Mouse (Mus musculus): ENCODE data around the gene Gm5617. TPM values are rescaled to one million over a fixed set of nuclear protein-coding genes. Genes with fewer than 3 reads are reported as not detected.
"Not testable (repeated sequence)": the region's sequence is repeated elsewhere in the genome, so short reads cannot be mapped to it uniquely, and the experiment has no call there.

Gene Gm5617
- total and polyA plus RNA-seq, 2 experiments, result 29.4 to 82.8 TPM

DNA sequence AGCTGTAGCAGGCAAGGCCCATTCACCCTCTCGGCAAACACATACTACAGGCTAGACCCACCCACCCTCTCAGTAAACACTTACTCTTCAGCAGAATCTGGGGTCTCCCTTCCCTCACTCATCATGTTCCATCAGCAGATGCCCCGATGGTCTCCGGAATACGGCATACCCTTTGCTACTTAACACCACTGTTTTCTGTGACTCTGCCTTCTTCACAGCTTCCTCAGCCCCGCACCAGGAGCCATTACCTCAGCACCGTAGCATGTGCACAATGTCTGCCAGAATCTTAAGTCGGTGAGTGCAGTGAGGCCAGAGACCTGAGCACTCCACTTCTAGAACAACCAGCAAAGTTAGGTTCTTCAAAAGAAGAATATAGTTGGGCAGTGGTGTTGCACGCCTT is 34.5 kb upstream of the Gm5617 start:
- Histone ChIP-seq H3K27me3 (ENCODE audit: control insufficient read depth, insufficient read depth, low read length) (no peaks in the 10 kb centered on the region), H3K4me1 (ENCODE audit: control insufficient read depth, insufficient read depth, low read length) (no peaks in the 10 kb centered on the region), H3K4me3 (ENCODE audit: insufficient read depth, low read depth, low read length) (no peak overlapping the region), H3K27ac (replicated peaks; ENCODE audit: insufficient read depth, low read depth, low read length) (no peak overlapping the region), H3K9ac (ENCODE audit: low read depth, low read length) (no peak overlapping the region), H3K36me3 (ENCODE audit: control insufficient read depth, insufficient read depth, low read length) (no peaks in the 10 kb centered on the region), H3K79me2 (ENCODE audit: control insufficient read depth, insufficient read depth, low read length) (no peaks in the 10 kb centered on the region)
- TF ChIP-seq POLR2A (IDR thresholded peaks at IDR 0.05; ENCODE audit: extremely low read depth, insufficient read depth, low read length), result no peak
- TF ChIP-seq CTCF (IDR thresholded peaks at IDR 0.05; ENCODE audit: low read depth, low read length), result no peak
- DNase-seq (ENCODE audit: extremely low read depth, low read depth, low spot score), result no peak
- WGBS, result 94% methylated on average over 8 of the region's 8 CpGs

- DNase-seq (ENCODE audit: extremely low read depth, low read depth, low spot score), result no peak
- H3K4me3 ChIP-seq (ENCODE audit: insufficient read depth, low read depth, low read length), result no peak overlapping the region
- H3K79me2 ChIP-seq (ENCODE audit: control insufficient read depth, insufficient read depth, low read length), result no peaks in the 10 kb centered on the region
- H3K27me3 ChIP-seq (ENCODE audit: control insufficient read depth, insufficient read depth, low read length), result no peaks in the 10 kb centered on the region
- TF ChIP-seq POLR2A (IDR thresholded peaks at IDR 0.05; ENCODE audit: extremely low read depth, insufficient read depth, low read length) (no peak), CTCF (IDR thresholded peaks at IDR 0.05; ENCODE audit: low read depth, low read length) (no peak)
- no peak overlapping the region for H3K9ac ChIP-seq (ENCODE audit: low read depth, low read length)
- H3K36me3 ChIP-seq (ENCODE audit: control insufficient read depth, insufficient read depth, low read length), result no peaks in the 10 kb centered on the region
- 85% methylated on average over 3 of the region's 3 CpGs for WGBS
- no peaks in the 10 kb centered on the region for H3K4me1 ChIP-seq (ENCODE audit: control insufficient read depth, insufficient read depth, low read length)
- H3K27ac ChIP-seq (replicated peaks; ENCODE audit: insufficient read depth, low read depth, low read length), result no peak overlapping the region
These were observed 33.7 kb upstream of the Gm5617 start for GRCm38 (mm10) chr9:48461545-48461944.

- WGBS, result 98% methylated on average over 3 of the region's 3 CpGs
- no peak overlapping the region for H3K27ac ChIP-seq (replicated peaks; ENCODE audit: insufficient read depth, low read depth, low read length)
- H3K4me3 ChIP-seq (ENCODE audit: insufficient read depth, low read depth, low read length), result no peak overlapping the region
- H3K9ac ChIP-seq (ENCODE audit: low read depth, low read length), result no peak overlapping the region
- TF ChIP-seq CTCF (IDR thresholded peaks at IDR 0.05; ENCODE audit: low read depth, low read length) (peak; percentile 52), POLR2A (IDR thresholded peaks at IDR 0.05; ENCODE audit: extremely low read depth, insufficient read depth, low read length) (no peak)
- H3K27me3 ChIP-seq (ENCODE audit: control insufficient read depth, insufficient read depth, low read length), result no peaks in the 10 kb centered on the region
- peaks cover 13% of the 10 kb centered on the region for H3K36me3 ChIP-seq (ENCODE audit: control insufficient read depth, insufficient read depth, low read length)
- no peak for DNase-seq (ENCODE audit: extremely low read depth, low read depth, low spot score)
- no peaks in the 10 kb centered on the region for H3K4me1 ChIP-seq (ENCODE audit: control insufficient read depth, insufficient read depth, low read length)
- no peaks in the 10 kb centered on the region for H3K79me2 ChIP-seq (ENCODE audit: control insufficient read depth, insufficient read depth, low read length)
These were observed 29.6 kb upstream of the Gm5617 start for GRCm38 (mm10) chr9:48465671-48466070.

DNA sequence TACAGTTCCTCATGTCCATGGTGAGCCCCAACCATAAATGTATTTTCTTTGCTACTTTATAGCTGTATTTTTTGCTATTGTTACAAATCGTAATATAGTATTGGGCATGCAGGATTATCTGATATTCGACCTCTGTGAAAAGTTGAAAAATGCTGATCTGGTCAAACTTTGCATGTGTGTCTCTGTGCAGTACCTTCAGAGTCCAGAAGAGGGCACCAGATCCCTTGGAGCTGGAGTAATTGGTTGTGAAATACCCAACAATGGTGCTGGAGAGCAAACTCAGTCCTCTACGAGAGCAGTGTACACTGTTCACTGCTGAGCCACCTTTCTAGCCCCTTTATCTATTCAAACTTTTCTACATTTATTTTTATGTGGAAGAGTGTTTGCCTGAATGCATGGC is 28.4 kb upstream of the Gm5617 start:
- Histone ChIP-seq H3K4me3 (ENCODE audit: insufficient read depth, low read depth, low read length) (no peak overlapping the region), H3K9ac (ENCODE audit: low read depth, low read length) (no peak overlapping the region), H3K79me2 (ENCODE audit: control insufficient read depth, insufficient read depth, low read length) (no peaks in the 10 kb centered on the region), H3K27ac (replicated peaks; ENCODE audit: insufficient read depth, low read depth, low read length) (no peak overlapping the region), H3K4me1 (ENCODE audit: control insufficient read depth, insufficient read depth, low read length) (no peaks in the 10 kb centered on the region), H3K27me3 (ENCODE audit: control insufficient read depth, insufficient read depth, low read length) (no peaks in the 10 kb centered on the region), H3K36me3 (ENCODE audit: control insufficient read depth, insufficient read depth, low read length) (peaks cover 17% of the 10 kb centered on the region)
- DNase-seq (ENCODE audit: extremely low read depth, low read depth, low spot score), result peak; percentile 62
- TF ChIP-seq POLR2A (IDR thresholded peaks at IDR 0.05; ENCODE audit: extremely low read depth, insufficient read depth, low read length) (no peak), CTCF (IDR thresholded peaks at IDR 0.05; ENCODE audit: low read depth, low read length) (peak; percentile 55)
- 35% methylated on average over 3 of the region's 3 CpGs for WGBS

DNA sequence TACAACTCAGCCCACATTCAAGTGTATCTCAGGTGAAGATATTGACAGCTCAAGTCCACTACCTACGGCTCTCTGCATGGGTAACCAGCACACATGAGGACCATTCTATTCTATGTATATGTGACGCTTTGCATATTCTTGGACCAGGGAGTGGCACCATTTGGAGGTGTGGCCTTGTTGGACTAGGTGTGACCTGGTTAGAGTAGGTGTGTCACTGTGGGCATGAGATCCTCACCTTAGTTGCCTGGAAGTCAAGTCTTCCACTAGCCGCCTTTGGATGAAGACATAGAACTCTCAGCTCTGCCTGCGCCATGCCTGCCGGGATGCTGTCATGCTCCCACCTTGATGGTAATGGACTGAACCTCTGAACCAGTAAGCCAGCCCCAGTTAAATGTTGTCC is 27.8 kb upstream of the Gm5617 start:
- not testable (repeated sequence) for H3K9ac ChIP-seq (ENCODE audit: low read depth, low read length); H3K27me3 ChIP-seq (ENCODE audit: control insufficient read depth, insufficient read depth, low read length); DNase-seq (ENCODE audit: extremely low read depth, low read depth, low spot score); H3K4me3 ChIP-seq (ENCODE audit: insufficient read depth, low read depth, low read length); H3K79me2 ChIP-seq (ENCODE audit: control insufficient read depth, insufficient read depth, low read length); H3K27ac ChIP-seq (replicated peaks; ENCODE audit: insufficient read depth, low read depth, low read length); H3K4me1 ChIP-seq (ENCODE audit: control insufficient read depth, insufficient read depth, low read length)
- WGBS, result 98% methylated on average over 5 of the region's 5 CpGs
- peaks cover 18% of the 10 kb centered on the region for H3K36me3 ChIP-seq (ENCODE audit: control insufficient read depth, insufficient read depth, low read length)

- H3K36me3 ChIP-seq (ENCODE audit: control insufficient read depth, insufficient read depth, low read length), result peaks cover 43% of the 10 kb centered on the region
- no peak overlapping the region for H3K9ac ChIP-seq (ENCODE audit: low read depth, low read length)
- no peak for DNase-seq (ENCODE audit: extremely low read depth, low read depth, low spot score)
- H3K27me3 ChIP-seq (ENCODE audit: control insufficient read depth, insufficient read depth, low read length), result no peaks in the 10 kb centered on the region
- H3K79me2 ChIP-seq (ENCODE audit: control insufficient read depth, insufficient read depth, low read length), result no peaks in the 10 kb centered on the region
- H3K4me1 ChIP-seq (ENCODE audit: control insufficient read depth, insufficient read depth, low read length), result no peaks in the 10 kb centered on the region; the same call in none of the 2 replicates
- no peak overlapping the region for H3K27ac ChIP-seq (replicated peaks; ENCODE audit: insufficient read depth, low read depth, low read length)
- WGBS, result 96% methylated on average over 15 of the region's 15 CpGs
- H3K4me3 ChIP-seq (ENCODE audit: insufficient read depth, low read depth, low read length), result no peak overlapping the region
- no peak for TF ChIP-seq CTCF (IDR thresholded peaks at IDR 0.05; ENCODE audit: low read depth, low read length)
- TF ChIP-seq POLR2A (IDR thresholded peaks at IDR 0.05; ENCODE audit: extremely low read depth, insufficient read depth, low read length), result no peak
These were observed 22.7 kb upstream of the Gm5617 start for GRCm38 (mm10) chr9:48472441-48473025.

Measured in liver, adult 2 months (tissue).